Mouse (Mus musculus) limb, embryonic 14.5 days (tissue): Measurements from ENCODE around the gene Nkpd1. TPM values are rescaled to one million over a fixed set of nuclear protein-coding genes. Genes with fewer than 3 reads are reported as not detected.

Source experiments
- ATAC-seq: fragments of 200-750 bp; cut with Nextera tagmentation; 2 replicates; pipeline ENCODE4 v1.8.0; 2017; ENCODE audit warnings: low read depth, moderate number of reproducible peaks, moderate TSS enrichment; ENCODE audit not compliant: low FRiP score
- DNase-seq: peaks from one replicate; pipeline ENCODE4 v3.0.0-alpha.2; 2015; ENCODE audit warnings: low spot score
- H3K27ac ChIP-seq: fragments of 300-500 bp; sonication (generic); replicated peaks from 2 replicates; pipeline ENCODE4 v1.5.1; 2014; ENCODE audit warnings: low read depth, mild to moderate bottlenecking, low read length, moderate library complexity, mixed read lengths
- H3K27me3 ChIP-seq: fragments of 300-500 bp; sonication (generic); 2 replicates; pipeline ENCODE4 v1.6.1; 2014; ENCODE audit warnings: low read length, mixed read lengths; ENCODE audit not compliant: control insufficient read depth, insufficient read depth
- H3K36me3 ChIP-seq: fragments of 300-500 bp; sonication (generic); 2 replicates; pipeline ENCODE4 v1.6.1; 2014; ENCODE audit warnings: mild to moderate bottlenecking, low read length, moderate library complexity, mixed read lengths; ENCODE audit not compliant: control insufficient read depth, insufficient read depth
- H3K4me1 ChIP-seq: fragments of 300-500 bp; sonication (generic); 2 replicates; pipeline ENCODE4 v1.6.1; 2014; ENCODE audit warnings: antibody characterized with exemption, low read length, mixed read lengths; ENCODE audit not compliant: control insufficient read depth, insufficient read depth
- H3K4me2 ChIP-seq: fragments of 300-500 bp; sonication (generic); replicated peaks from 2 replicates; pipeline ENCODE4 v1.6.1; 2014; ENCODE audit warnings: low read depth, mild to moderate bottlenecking, low read length, moderate library complexity; ENCODE audit not compliant: severe bottlenecking
- H3K4me3 ChIP-seq: fragments of 300-500 bp; sonication (generic); replicated peaks from 2 replicates; pipeline ENCODE4 v1.5.1; 2014; ENCODE audit warnings: low read length
- H3K9ac ChIP-seq: fragments of 300-500 bp; sonication (generic); 2 replicates; pipeline ENCODE4 v1.6.1; 2014; ENCODE audit warnings: mild to moderate bottlenecking, low read depth, low read length, moderate library complexity; ENCODE audit not compliant: severe bottlenecking
- H3K9me3 ChIP-seq: fragments of 300-500 bp; sonication (generic); 2 replicates; pipeline ENCODE4 v1.6.1; 2016; ENCODE audit warnings: low read length; ENCODE audit not compliant: control insufficient read depth
- POLR2A ChIP-seq: fragments of 200-500 bp; IDR thresholded peaks from 2 replicates; pipeline ENCODE4 v1.8.0; 2012; ENCODE audit warnings: inconsistent platforms, mild to moderate bottlenecking, moderate library complexity, borderline replicate concordance; ENCODE audit not compliant: insufficient read depth, insufficient read length; ENCODE audit errors: extremely low read depth
- WGBS: fragments of 180-500 bp; shearing (Covaris S2); extraction: QIAGEN DNeasy Blood & Tissue Kit; methylation state at CpG from one replicate; pipeline ENCODE4 v1.1.7; 2014; 5-methylcytosine and 5-hydroxymethylcytosine counted together
- polyA plus RNA-seq, 2 experiments: library from polyadenylated mRNA; depleted of rRNA in 1 of 2; stranded (reverse) in 1 of 2; unstranded in 1 of 2; fragments of >200 nt; fragmentation: Nextera tagmentation in 1 of 2; extraction: Ambion mirVana in 1 of 2; gene quantifications; 2 replicates each; pipeline versions ENCODE4 v1.2.1 to v1.2.3; 2012 to 2014

Nkpd1 gene
- polyA plus RNA-seq, 2 experiments = 0.17 to 0.36 TPM

DNA sequence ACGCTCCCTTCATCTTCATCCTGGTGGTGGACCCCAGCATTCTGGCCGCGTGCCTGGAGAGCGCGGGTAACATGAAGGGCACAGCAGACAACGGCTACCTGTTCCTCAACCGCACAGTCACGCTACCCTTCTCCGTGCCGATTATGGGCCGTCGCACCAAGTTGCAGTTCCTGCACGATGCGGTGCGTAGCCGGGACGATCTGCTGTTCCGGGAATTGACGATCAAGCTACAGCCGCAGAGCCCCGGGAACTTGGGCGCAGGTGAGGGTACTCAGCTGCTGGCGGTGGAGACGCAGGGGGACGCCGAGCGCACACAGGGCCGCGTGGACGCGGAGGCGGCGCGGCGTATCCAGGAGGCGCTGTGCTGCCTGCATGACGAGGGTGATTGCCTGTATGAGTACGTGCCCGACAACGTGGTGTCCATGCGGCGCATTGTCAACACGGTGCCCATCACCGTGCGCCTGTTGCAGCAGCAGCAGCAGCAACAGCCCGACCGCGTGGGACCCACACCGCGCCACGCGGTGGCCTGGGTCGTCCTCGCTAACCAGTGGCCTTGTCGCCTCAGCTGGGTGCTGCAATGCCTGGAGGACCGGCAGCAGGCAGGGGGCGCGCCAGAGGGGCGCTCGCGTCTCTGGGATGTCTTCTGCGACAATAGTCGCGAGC lies 6.2 kb downstream of the Nkpd1 start:
- H3K27ac ChIP-seq = no peak overlapping the region
- peaks cover 16% of the 10 kb centered on the region for H3K4me1 ChIP-seq
- H3K9me3 ChIP-seq = no peaks in the 10 kb centered on the region
- H3K27me3 ChIP-seq = peaks cover 66% of the 10 kb centered on the region
- 2% methylated on average over 63 of the region's 64 CpGs for WGBS
- ATAC-seq (peak; percentile 47), DNase-seq (peak; percentile 14)
- H3K4me3 ChIP-seq = peak overlapping the region; percentile 42
- TF ChIP-seq POLR2A = no peak
- H3K36me3 ChIP-seq = no peaks in the 10 kb centered on the region
- H3K4me2 ChIP-seq = peak overlapping the region; percentile 78
- peak overlapping the region; percentile 36 for H3K9ac ChIP-seq

- peak overlapping the region; percentile 42 for H3K4me3 ChIP-seq
- H3K27me3 ChIP-seq = peaks cover 60% of the 10 kb centered on the region
- 11% methylated on average over 20 of the region's 24 CpGs for WGBS
- DNase-seq (no peak), ATAC-seq (peak; percentile 23; the same call in 1 of the 2 replicates)
- peak overlapping the region; percentile 78 for H3K4me2 ChIP-seq
- peaks cover 16% of the 10 kb centered on the region for H3K4me1 ChIP-seq
- H3K9ac ChIP-seq = peak overlapping the region; percentile 36; the same call in 1 of the 2 replicates
- TF ChIP-seq POLR2A = no peak
- peaks cover 6% of the 10 kb centered on the region; the same call in 1 of the 2 replicates for H3K36me3 ChIP-seq
- no peak overlapping the region for H3K27ac ChIP-seq
- no peaks in the 10 kb centered on the region for H3K9me3 ChIP-seq
These were observed 6.9 kb downstream of the Nkpd1 start for GRCm38 (mm10) chr7:19524420-19525104.

- H3K4me1 ChIP-seq = peaks cover 16% of the 10 kb centered on the region
- H3K27ac ChIP-seq = no peak overlapping the region
- H3K36me3 ChIP-seq = peaks cover 11% of the 10 kb centered on the region
- H3K4me2 ChIP-seq = no peak overlapping the region
- DNase-seq (no peak), ATAC-seq (no peak)
- H3K4me3 ChIP-seq = no peak overlapping the region
- H3K27me3 ChIP-seq = peaks cover 54% of the 10 kb centered on the region
- no peaks in the 10 kb centered on the region for H3K9me3 ChIP-seq
- no peak for TF ChIP-seq POLR2A
- H3K9ac ChIP-seq = no peak overlapping the region
- WGBS = 67% methylated on average over 2 of the region's 2 CpGs
These were observed 7.5 kb downstream of the Nkpd1 start for GRCm38 (mm10) chr7:19525105-19525481.

GRCm38 (mm10) chr7:19531077-19531476 lies 13.4 kb downstream of the Nkpd1 start:
- TF ChIP-seq POLR2A = no peak
- Histone ChIP-seq H3K27me3 (no peaks in the 10 kb centered on the region), H3K27ac (no peak overlapping the region), H3K4me3 (no peak overlapping the region), H3K4me1 (no peaks in the 10 kb centered on the region), H3K36me3 (peaks cover 66% of the 10 kb centered on the region), H3K9me3 (no peaks in the 10 kb centered on the region), H3K4me2 (no peak overlapping the region), H3K9ac (no peak overlapping the region)
- 65% methylated on average over 10 of the region's 10 CpGs for WGBS
- ATAC-seq = no peak
- DNase-seq = no peak

- H3K4me2 ChIP-seq = no peak overlapping the region
- no peaks in the 10 kb centered on the region for H3K9me3 ChIP-seq
- H3K4me3 ChIP-seq = no peak overlapping the region
- no peak for TF ChIP-seq POLR2A
- WGBS = 90% methylated on average over 14 of the region's 14 CpGs
- no peaks in the 10 kb centered on the region for H3K27me3 ChIP-seq
- ATAC-seq = no peak
- DNase-seq = no peak
- no peak overlapping the region for H3K27ac ChIP-seq
- H3K4me1 ChIP-seq = no peaks in the 10 kb centered on the region
- peaks cover 66% of the 10 kb centered on the region for H3K36me3 ChIP-seq
- H3K9ac ChIP-seq = 0 out of 2 replicates have a peak overlapping the region, but pooled peaks have one; percentile 2
These were observed 14.6 kb downstream of the Nkpd1 start for GRCm38 (mm10) chr7:19532240-19532639.
